In the genomic region with DNA sequence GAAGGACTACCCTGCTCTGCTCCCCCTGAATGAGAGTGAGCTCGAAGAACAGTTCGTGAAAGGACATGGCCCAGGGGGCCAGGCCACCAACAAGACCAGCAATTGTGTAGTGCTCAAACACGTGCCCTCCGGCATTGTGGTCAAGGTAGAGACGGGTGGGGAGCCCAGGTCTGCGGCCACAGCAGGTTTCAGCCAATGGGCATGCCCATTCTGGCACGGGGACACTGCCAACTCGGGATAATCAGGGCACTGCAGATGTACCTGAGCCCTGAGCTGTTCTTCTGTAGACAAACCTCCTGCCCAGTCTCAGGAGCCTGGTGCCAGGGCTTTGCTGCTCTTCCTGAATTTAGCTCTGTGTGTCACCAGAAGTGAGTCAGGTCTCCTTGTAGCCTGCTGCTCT, we compare ENCODE assay signal across 13 mouse cellular contexts. TPM values are rescaled to one million over a fixed set of nuclear protein-coding genes. Genes with fewer than 3 reads are reported as not detected.
DNase-seq lines count a peak whose midpoint lies in the region; ATAC-seq lines count a peak whose summit lies in the region.
"Had no signal": no experiment of that assay in that cellular context is flagged by ENCODE, and none has a peak within 500 bp of the region (broad histone marks: within the 10 kb centered on the region; RNA-seq: fewer than 3 reads in every experiment).

No protein-coding gene starts in this region.

- H3K27ac ChIP-seq in midbrain, embryonic 13.5 days: peak overlapping the region; percentile 44
- H3K27ac ChIP-seq in midbrain, embryonic 11.5 days (ENCODE audit: low read depth, low read length): no peak overlapping the region
- H3K27ac ChIP-seq in hindbrain, embryonic 11.5 days (ENCODE audit: low read depth, low read length): no peak overlapping the region
- 0 out of 2 replicates have a peak overlapping the region, but pooled peaks have one; percentile 12 for H3K27ac ChIP-seq in stomach, embryonic 14.5 days (ENCODE audit: low read length)

- H3K9ac ChIP-seq in midbrain, embryonic 13.5 days (replicated peaks): no peak overlapping the region
- no peak overlapping the region for H3K9ac ChIP-seq in midbrain, embryonic 11.5 days (ENCODE audit: low read length)
- H3K9ac ChIP-seq in hindbrain, embryonic 11.5 days (ENCODE audit: low read depth, low read length): 0 out of 2 replicates have a peak overlapping the region, but pooled peaks have one; percentile 11
- H3K9ac ChIP-seq in stomach, embryonic 14.5 days (replicated peaks; ENCODE audit: low read depth, low read length): no peak overlapping the region

- peaks cover 22% of the 10 kb centered on the region for H3K4me1 ChIP-seq in midbrain, embryonic 13.5 days (replicated peaks)
- peaks cover 4% of the 10 kb centered on the region; the same call in 1 of the 2 replicates for H3K4me1 ChIP-seq in midbrain, embryonic 11.5 days (ENCODE audit: control insufficient read depth, insufficient read depth, low read length)
- peaks cover 5% of the 10 kb centered on the region; the same call in 1 of the 2 replicates for H3K4me1 ChIP-seq in hindbrain, embryonic 11.5 days (replicated peaks; ENCODE audit: control insufficient read depth, insufficient read depth, low read length)
- peaks cover 13% of the 10 kb centered on the region for H3K4me1 ChIP-seq in stomach, embryonic 14.5 days (ENCODE audit: control insufficient read depth, insufficient read depth, low read length)

- no peaks in the 10 kb centered on the region for H3K36me3 ChIP-seq in midbrain, embryonic 13.5 days
- no peaks in the 10 kb centered on the region for H3K36me3 ChIP-seq in midbrain, embryonic 11.5 days (ENCODE audit: control insufficient read depth, insufficient read depth, low read length)
- H3K36me3 ChIP-seq in hindbrain, embryonic 11.5 days (ENCODE audit: control insufficient read depth, insufficient read depth, low read length): no peaks in the 10 kb centered on the region
- no peaks in the 10 kb centered on the region for H3K36me3 ChIP-seq in stomach, embryonic 14.5 days (ENCODE audit: control insufficient read depth, insufficient read depth, low read length)

- no peak overlapping the region for H3K4me2 ChIP-seq in midbrain, embryonic 13.5 days (replicated peaks)
- H3K4me2 ChIP-seq in midbrain, embryonic 11.5 days: no peak overlapping the region
- no peak overlapping the region for H3K4me2 ChIP-seq in hindbrain, embryonic 11.5 days (replicated peaks; ENCODE audit: low read depth, low read length)
- no peak overlapping the region for H3K4me2 ChIP-seq in stomach, embryonic 14.5 days (replicated peaks; ENCODE audit: low read depth, low read length)

- H3K9me3 ChIP-seq in midbrain, embryonic 13.5 days: no peaks in the 10 kb centered on the region
- no peaks in the 10 kb centered on the region for H3K9me3 ChIP-seq in midbrain, embryonic 11.5 days (ENCODE audit: control insufficient read depth, low read length)
- no peaks in the 10 kb centered on the region for H3K9me3 ChIP-seq in hindbrain, embryonic 11.5 days (ENCODE audit: control insufficient read depth, low read length)
- no peaks in the 10 kb centered on the region for H3K9me3 ChIP-seq in stomach, embryonic 14.5 days (ENCODE audit: control insufficient read depth, low read depth, low read length)

- H3K27me3 ChIP-seq in midbrain, embryonic 13.5 days: no peaks in the 10 kb centered on the region
- H3K27me3 ChIP-seq in midbrain, embryonic 11.5 days (ENCODE audit: control insufficient read depth, insufficient read depth, low read length): no peaks in the 10 kb centered on the region
- no peaks in the 10 kb centered on the region for H3K27me3 ChIP-seq in hindbrain, embryonic 11.5 days (ENCODE audit: control insufficient read depth, insufficient read depth, low read length)
- no peaks in the 10 kb centered on the region for H3K27me3 ChIP-seq in stomach, embryonic 14.5 days (ENCODE audit: control insufficient read depth, insufficient read depth, low read length)

- DNase-seq in midbrain, embryonic 11.5 days (ENCODE audit: low spot score, missing footprints): no peak
- peak; percentile 78 to 82 for DNase-seq in cerebellum, postnatal 14 days
- DNase-seq in hindbrain, embryonic 11.5 days (ENCODE audit: low spot score): no peak
- DNase-seq in right cerebral cortex, postnatal 25 days: no peak
- DNase-seq in spleen, postnatal 4 days (ENCODE audit: low spot score in 2 of 2): no peak
- no peak for DNase-seq in heart, postnatal 4 days
- DNase-seq: gastrocnemius, postnatal 36 days; lung, postnatal 10 days; right cerebral cortex, postnatal 4 days; thymus, adult 2 months had no signal

- 86% methylated on average over 8 of the region's 8 CpGs for WGBS in midbrain, embryonic 13.5 days
- 91% methylated on average over 8 of the region's 8 CpGs for WGBS in midbrain, embryonic 11.5 days
- WGBS in hindbrain, embryonic 11.5 days: 85% methylated on average over 8 of the region's 8 CpGs
- WGBS in stomach, embryonic 14.5 days: 88% methylated on average over 8 of the region's 8 CpGs

- no peak overlapping the region for H3K4me3 ChIP-seq in midbrain, embryonic 13.5 days (replicated peaks)
- H3K4me3 ChIP-seq in midbrain, embryonic 11.5 days (ENCODE audit: low read depth, low read length): no peak overlapping the region
- H3K4me3 ChIP-seq in hindbrain, embryonic 11.5 days (ENCODE audit: low read depth, low read length): no peak overlapping the region
- no peak overlapping the region for H3K4me3 ChIP-seq in stomach, embryonic 14.5 days (ENCODE audit: low read depth, low read length)

- ATAC-seq in midbrain, embryonic 13.5 days: no peak
- ATAC-seq in midbrain, embryonic 11.5 days (ENCODE audit: low FRiP score): no peak
- ATAC-seq in hindbrain, embryonic 11.5 days (ENCODE audit: low FRiP score): no peak
- ATAC-seq in stomach, embryonic 14.5 days (ENCODE audit: insufficient number of reproducible peaks, insufficient read depth, low FRiP score, low read depth): no peak
- ATAC-seq: inflammation-experienced regulatory T-cells, adult 6 months had no signal

RNA-seq across cellular contexts. Expression of gene 2810006K23Rik, which starts 10.9 kb away (rescaled TPM):
- 15.9 and 16.7 TPM in 2 replicates for polyA plus RNA-seq in midbrain, embryonic 13.5 days (2015; fragmentation: Nextera tagmentation; extraction: Ambion mirVana)
- polyA plus RNA-seq in midbrain, embryonic 11.5 days (2014; fragmentation: Nextera tagmentation; extraction: Ambion mirVana): 22.0 and 23.9 TPM in 2 replicates
- polyA plus RNA-seq in hindbrain, embryonic 11.5 days (2014; fragmentation: Nextera tagmentation; extraction: Ambion mirVana): 17.4 and 19.7 TPM in 2 replicates
- 9.1 and 10.8 TPM in 2 replicates for polyA plus RNA-seq in stomach, embryonic 14.5 days (2014; fragmentation: Nextera tagmentation; extraction: Ambion mirVana)
- total RNA-seq in heart, postnatal 4 days (2021): 10 to 100 TPM; 11.7 to 13.0 TPM

RNA-seq across cellular contexts. Expression of gene Mphosph9, which starts 11.0 kb away (rescaled TPM):
- 15.4 and 16.5 TPM in 2 replicates for polyA plus RNA-seq in midbrain, embryonic 13.5 days (2015; fragmentation: Nextera tagmentation; extraction: Ambion mirVana)
- 12.3 and 13.6 TPM in 2 replicates for polyA plus RNA-seq in midbrain, embryonic 11.5 days (2014; fragmentation: Nextera tagmentation; extraction: Ambion mirVana)
- 15.5 and 20.5 TPM in 2 replicates for polyA plus RNA-seq in hindbrain, embryonic 11.5 days (2014; fragmentation: Nextera tagmentation; extraction: Ambion mirVana)
- polyA plus RNA-seq in stomach, embryonic 14.5 days (2014; fragmentation: Nextera tagmentation; extraction: Ambion mirVana): 18.3 and 20.2 TPM in 2 replicates
- total RNA-seq in heart, postnatal 4 days (2021): 10 to 100 TPM; 12.1 to 13.9 TPM

RNA-seq across cellular contexts. Expression of gene Cdk2ap1, which starts 24.1 kb away (rescaled TPM):
- 78.7 and 82.5 TPM in 2 replicates for polyA plus RNA-seq in midbrain, embryonic 13.5 days (2015; fragmentation: Nextera tagmentation; extraction: Ambion mirVana)
- 215 and 262 TPM in 2 replicates for polyA plus RNA-seq in midbrain, embryonic 11.5 days (2014; fragmentation: Nextera tagmentation; extraction: Ambion mirVana)
- 155 and 243 TPM in 2 replicates for polyA plus RNA-seq in hindbrain, embryonic 11.5 days (2014; fragmentation: Nextera tagmentation; extraction: Ambion mirVana)
- 50.8 and 53.7 TPM in 2 replicates for polyA plus RNA-seq in stomach, embryonic 14.5 days (2014; fragmentation: Nextera tagmentation; extraction: Ambion mirVana)
- total RNA-seq in heart, postnatal 4 days (2021): 100 to 1,000 TPM; 201 to 202 TPM

Comparison
In these comparisons a context has a peak if more than half of its experiments do, and no peak if none do; other contexts are left out.
1. H3K27ac ChIP-seq: peak in midbrain, embryonic 13.5 days (single experiment) and stomach, embryonic 14.5 days (single experiment); none in midbrain, embryonic 11.5 days (single experiment) and hindbrain, embryonic 11.5 days (single experiment).
2. DNase-seq: peak in cerebellum, postnatal 14 days (2 of 2); none in midbrain, embryonic 11.5 days (single experiment), hindbrain, embryonic 11.5 days (single experiment), right cerebral cortex, postnatal 25 days (single experiment), spleen, postnatal 4 days (0 of 2) and heart, postnatal 4 days (single experiment).